Mouse (Mus musculus) testis, adult 2 months (tissue): ENCODE data around the gene Trpm5.

ENCODE experiments used
- CTCF ChIP-seq: fragments of 200-500 bp; IDR thresholded peaks from 2 replicates; pipeline ENCODE4 v1.5.1; 2012; ENCODE audit warnings: low read depth, mild to moderate bottlenecking, inconsistent platforms, low read length, moderate library complexity; ENCODE audit not compliant: control insufficient read depth, insufficient read depth, insufficient replicate concordance
- POLR2A ChIP-seq: fragments of 200-500 bp; IDR thresholded peaks from 2 replicates; pipeline ENCODE4 v1.6.1; 2012; ENCODE audit warnings: low read depth, mild to moderate bottlenecking, inconsistent platforms, low read length, moderate library complexity; ENCODE audit not compliant: control insufficient read depth

DNA sequence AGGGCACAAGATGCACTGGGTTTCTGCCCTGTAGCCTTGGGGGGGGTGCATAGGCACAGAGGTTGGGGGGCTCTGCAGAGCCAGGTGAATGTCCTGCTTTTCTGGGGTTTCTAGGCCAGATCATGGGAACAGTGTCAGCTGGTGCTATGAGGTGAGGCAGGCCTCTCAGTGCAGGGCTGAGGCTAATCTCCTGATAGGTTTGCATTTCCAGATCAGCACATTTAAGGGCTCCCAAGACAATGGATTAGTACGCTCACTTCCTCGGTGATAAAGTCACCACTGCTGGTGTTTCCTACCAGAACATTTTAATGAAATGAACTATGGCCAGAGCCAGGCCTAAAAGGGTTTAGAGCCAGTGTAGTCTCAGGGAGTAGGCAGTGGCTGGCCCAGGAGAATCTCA is 48.2 kb upstream of the Trpm5 start:
- TF ChIP-seq CTCF, result no peak
- no peak for TF ChIP-seq POLR2A
